Mouse (Mus musculus) embryonic fibroblast, embryonic 13.5 days (primary cell): ENCODE measurements around the gene Tspoap1. TPM values are rescaled to one million over a fixed set of nuclear protein-coding genes. Genes with fewer than 3 reads are reported as not detected.

Experiments used
- H3K27ac ChIP-seq: 2 replicates; pipeline ENCODE4 v1.5.1; 2012; ENCODE audit warnings: low read length, control low read depth, inconsistent platforms; ENCODE audit not compliant: insufficient read depth
- H3K4me1 ChIP-seq: 2 replicates; pipeline ENCODE4 v1.6.1; 2011; ENCODE audit warnings: low read length; ENCODE audit not compliant: control insufficient read depth, insufficient read depth
- H3K4me3 ChIP-seq: 2 replicates; pipeline ENCODE4 v1.5.1; 2011; ENCODE audit warnings: mild to moderate bottlenecking, control low read depth, low read length; ENCODE audit not compliant: insufficient read depth
- CTCF ChIP-seq: IDR thresholded peaks from 2 replicates; pipeline ENCODE4 v1.5.1; 2011; ENCODE audit warnings: mild to moderate bottlenecking, control low read depth, low read length, moderate library complexity, borderline replicate concordance; ENCODE audit not compliant: insufficient read depth
- POLR2A ChIP-seq: IDR thresholded peaks from 2 replicates; pipeline ENCODE4 v1.6.1; 2011; ENCODE audit warnings: low read depth, mild to moderate bottlenecking, control low read depth, low read length, moderate library complexity
- polyA plus RNA-seq: library from polyadenylated mRNA; stranded (reverse); fragments of >200 nt; gene quantifications from 2 replicates; pipeline ENCODE4 v1.2.4, GENCODE M21; 2011; ENCODE audit warnings: low read depth; ENCODE audit not compliant: missing spikeins, insufficient read length

Gene Tspoap1
- polyA plus RNA-seq, 1 experiment, result 1.2 TPM

DNA sequence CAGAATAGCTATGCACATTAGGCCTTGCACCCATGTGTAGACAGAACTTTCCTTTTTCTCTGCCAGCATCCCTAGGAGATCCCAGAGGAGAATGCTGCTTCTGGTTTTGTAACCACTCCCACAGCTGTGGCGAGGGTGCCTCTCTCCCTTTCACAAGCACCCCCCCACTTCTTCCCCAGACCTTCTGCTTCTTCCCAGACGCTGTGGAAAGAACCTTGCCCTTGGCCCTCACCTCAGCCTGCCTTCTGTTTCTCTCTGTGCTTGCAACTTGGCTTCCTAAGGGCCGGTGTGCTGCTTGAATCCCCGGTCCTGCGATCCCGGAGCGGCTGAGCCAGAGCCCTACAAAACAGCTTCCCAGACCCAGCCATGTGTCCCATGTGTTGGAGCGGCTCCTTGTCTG is 9.3 kb upstream of the Tspoap1 start:
- no peak for TF ChIP-seq POLR2A
- TF ChIP-seq CTCF, result no peak
- no peaks in the 10 kb centered on the region; the same call in 1 of the 2 replicates for H3K4me1 ChIP-seq
- no peak overlapping the region for H3K4me3 ChIP-seq
- no peak overlapping the region for H3K27ac ChIP-seq

DNA sequence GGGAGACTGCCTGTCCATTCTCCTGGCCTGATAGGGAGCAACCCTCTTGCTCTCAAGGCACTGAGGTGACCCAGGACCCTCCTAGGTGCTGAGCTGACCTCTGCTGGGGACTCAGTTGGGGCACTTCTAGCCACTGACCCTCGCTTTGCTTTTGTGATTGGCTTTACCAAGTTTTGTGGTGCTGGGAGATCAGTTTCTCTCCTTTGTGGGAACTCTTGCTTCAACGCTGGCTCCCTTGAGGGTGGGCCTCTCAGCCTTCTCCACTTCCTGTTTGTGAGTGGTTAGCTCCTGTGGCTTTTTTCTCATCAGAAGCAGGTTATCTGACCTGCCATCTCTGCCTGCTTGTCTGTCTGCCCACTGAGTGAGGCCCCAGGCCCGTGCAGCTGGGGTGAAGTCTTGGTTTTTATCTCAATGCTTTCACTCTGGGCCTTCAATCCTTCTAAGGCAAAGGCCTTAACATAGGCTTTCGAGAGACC is 8.8 kb upstream of the Tspoap1 start:
- no peak overlapping the region for H3K27ac ChIP-seq
- no peak overlapping the region for H3K4me3 ChIP-seq
- TF ChIP-seq CTCF (no peak), POLR2A (no peak)
- H3K4me1 ChIP-seq, result no peaks in the 10 kb centered on the region; the same call in 1 of the 2 replicates

DNA sequence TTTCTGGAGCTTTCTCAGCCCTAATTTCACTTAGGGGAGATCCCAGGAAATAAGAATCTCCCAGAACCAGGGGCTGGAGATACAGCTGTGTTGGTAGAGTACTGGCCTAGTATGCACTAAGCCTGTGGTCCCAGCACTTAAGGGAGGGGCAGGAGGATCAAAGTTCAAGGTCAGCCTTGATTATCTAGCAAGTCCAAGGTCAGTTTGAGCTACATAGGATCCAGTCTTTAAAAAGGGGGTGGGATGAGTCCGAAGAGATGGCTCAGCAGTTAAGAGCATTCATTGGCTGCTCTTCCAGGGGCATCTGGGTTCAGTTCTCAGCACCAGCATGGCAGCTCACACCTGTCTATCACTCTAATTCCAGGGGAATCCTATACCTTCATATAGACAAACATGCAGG is 8.0 kb upstream of the Tspoap1 start:
- Histone ChIP-seq H3K4me1 (no peaks in the 10 kb centered on the region; the same call in 1 of the 2 replicates), H3K4me3 (no peak overlapping the region), H3K27ac (no peak overlapping the region)
- TF ChIP-seq POLR2A, result no peak
- TF ChIP-seq CTCF, result no peak

DNA sequence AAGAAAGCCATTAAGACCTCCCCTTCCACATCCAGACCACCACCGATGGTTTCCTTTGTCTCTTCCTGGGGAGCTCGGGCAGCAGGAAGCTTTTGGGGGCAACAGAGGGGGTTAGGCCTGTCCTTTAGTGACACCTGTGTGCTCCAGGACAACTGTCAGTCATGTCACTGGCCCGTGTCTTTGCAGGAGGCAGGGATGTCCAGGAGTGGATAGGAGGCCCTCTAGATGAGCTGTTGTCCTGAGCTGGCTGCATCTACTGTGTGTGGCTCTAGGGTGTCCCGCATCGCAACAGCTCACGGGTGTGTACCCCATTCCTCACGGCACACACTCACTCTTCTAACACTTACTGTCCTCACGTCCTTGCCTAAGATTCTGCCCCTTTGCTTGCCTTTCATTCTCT is 7.1 kb upstream of the Tspoap1 start:
- H3K4me3 ChIP-seq, result no peak overlapping the region
- no peak for TF ChIP-seq CTCF
- no peak for TF ChIP-seq POLR2A

DNA sequence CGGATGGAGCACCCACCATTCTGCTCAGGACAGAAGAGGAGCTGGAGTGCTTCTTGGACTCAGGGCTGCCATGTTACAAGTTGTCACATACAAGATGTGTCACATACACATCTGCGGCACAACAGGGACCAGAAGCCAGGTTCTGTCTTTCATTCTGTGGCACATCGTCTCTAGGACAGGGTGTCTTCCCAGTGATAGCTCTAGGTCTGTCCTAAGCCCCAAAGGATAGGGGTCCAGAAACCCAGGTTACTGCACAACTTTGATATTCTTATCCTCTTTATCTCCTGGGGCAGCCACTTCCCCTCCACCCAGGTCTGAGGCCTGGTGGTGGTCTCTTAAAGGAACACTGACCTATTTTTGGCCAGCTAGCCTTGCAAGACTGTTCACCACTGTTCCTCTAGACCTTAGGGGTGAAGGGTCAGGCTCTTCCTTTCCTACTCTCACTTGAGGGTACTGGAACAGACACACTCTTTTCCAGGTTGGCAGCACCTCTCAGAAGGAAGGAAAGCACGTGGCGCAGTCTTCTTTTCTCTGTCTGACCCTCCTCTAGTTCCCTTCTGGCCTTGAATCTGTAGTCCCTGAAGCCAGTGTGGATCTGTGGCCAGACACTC is 6.3 kb upstream of the Tspoap1 start:
- H3K27ac ChIP-seq, result no peak overlapping the region
- no peak for TF ChIP-seq CTCF
- TF ChIP-seq POLR2A, result no peak

More for the DNA sequence above, 7.1 kb upstream of the Tspoap1 start:
- H3K27ac ChIP-seq, result no peak overlapping the region
- H3K4me1 ChIP-seq, result no peaks in the 10 kb centered on the region; the same call in 1 of the 2 replicates

DNA sequence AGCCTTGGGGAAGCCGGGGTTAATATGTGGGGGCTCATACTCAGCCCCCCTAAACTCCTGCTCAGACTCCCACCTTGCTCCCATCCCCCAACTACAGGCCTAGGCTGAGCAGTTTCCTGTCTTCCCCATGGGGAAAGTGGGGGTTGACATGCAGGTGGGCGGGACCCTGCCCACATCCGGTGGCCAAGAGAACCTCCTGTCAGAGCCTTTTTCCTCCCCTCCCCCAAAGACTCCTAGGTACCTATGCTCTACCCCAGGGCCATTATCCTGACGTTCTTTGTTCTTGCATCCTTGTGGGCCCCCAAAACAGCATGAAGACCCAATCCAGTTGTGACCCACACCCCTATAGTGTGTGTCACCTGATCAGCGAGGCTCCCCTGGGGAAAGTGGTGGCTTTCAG is 5.7 kb upstream of the Tspoap1 start:
- no peak overlapping the region for H3K4me3 ChIP-seq
- H3K4me1 ChIP-seq, result no peaks in the 10 kb centered on the region; the same call in 1 of the 2 replicates
- TF ChIP-seq POLR2A (no peak), CTCF (no peak)
- H3K27ac ChIP-seq, result no peak overlapping the region

More for the DNA sequence above, 6.3 kb upstream of the Tspoap1 start:
- H3K4me3 ChIP-seq, result no peak overlapping the region
- no peaks in the 10 kb centered on the region; the same call in 1 of the 2 replicates for H3K4me1 ChIP-seq

DNA sequence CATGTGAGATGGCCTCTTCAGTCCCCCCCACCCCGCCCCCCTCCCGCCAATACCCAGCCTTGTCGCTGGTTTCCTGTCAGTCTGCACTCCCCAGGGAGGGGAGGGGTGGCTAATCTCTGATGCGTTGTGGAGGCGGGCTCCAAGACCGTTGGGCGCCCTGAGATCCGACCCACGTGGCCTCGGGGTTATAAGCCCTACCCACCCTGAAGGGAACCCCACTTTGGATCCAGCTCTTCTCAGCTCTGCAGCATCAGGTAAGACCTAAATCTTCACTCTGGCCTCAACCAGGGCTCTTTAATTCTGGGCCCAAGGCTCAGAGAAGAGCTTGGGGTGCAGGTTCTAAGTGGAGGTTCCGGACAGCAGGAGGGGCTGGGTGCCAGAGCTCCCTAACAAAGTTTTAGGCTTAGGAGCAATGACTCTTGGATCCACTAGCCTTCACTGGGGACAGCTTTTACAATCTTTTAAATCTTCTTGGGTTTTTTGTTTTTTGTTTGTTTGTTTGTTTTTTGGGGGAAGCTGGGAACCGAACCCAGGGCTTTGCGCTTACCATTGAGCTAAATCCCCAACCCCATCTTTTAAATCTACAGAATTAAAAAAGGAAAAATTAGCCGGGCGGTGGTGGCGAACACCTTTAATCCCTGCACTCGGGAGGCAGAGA is 4.9 kb upstream of the Tspoap1 start:
- no peak for TF ChIP-seq CTCF
- no peak for TF ChIP-seq POLR2A
- Histone ChIP-seq H3K4me3 (no peak overlapping the region), H3K4me1 (no peaks in the 10 kb centered on the region), H3K27ac (no peak overlapping the region)

DNA sequence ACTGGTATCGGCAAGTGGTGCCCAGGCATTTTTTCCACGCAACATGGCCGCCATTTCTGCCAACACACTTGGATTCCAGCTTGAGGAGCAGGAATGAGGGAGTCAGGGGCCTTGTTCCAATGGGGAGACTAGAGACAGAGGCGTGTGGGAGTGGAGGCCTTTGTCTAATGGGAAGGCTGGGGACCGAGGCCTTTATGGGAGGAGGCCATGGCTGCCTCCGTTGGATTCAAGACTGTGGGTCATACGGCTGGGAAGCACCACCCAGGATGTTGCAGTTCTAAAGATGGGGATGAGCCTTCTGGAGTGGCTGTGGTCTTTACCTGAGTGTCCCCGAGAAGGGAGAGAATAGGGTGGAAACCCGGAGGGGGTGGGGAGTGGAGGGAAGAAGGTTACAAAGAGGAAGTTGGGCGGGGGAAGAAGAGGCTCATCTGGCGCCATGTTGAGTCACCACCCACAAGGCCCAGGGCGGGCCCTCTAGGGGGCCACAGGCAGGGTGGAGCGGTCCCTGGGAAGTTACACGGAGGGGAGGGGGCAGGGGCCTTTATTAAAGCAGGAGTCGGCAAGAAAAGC is 4.0 kb upstream of the Tspoap1 start:
- H3K4me3 ChIP-seq, result no peak overlapping the region

DNA sequence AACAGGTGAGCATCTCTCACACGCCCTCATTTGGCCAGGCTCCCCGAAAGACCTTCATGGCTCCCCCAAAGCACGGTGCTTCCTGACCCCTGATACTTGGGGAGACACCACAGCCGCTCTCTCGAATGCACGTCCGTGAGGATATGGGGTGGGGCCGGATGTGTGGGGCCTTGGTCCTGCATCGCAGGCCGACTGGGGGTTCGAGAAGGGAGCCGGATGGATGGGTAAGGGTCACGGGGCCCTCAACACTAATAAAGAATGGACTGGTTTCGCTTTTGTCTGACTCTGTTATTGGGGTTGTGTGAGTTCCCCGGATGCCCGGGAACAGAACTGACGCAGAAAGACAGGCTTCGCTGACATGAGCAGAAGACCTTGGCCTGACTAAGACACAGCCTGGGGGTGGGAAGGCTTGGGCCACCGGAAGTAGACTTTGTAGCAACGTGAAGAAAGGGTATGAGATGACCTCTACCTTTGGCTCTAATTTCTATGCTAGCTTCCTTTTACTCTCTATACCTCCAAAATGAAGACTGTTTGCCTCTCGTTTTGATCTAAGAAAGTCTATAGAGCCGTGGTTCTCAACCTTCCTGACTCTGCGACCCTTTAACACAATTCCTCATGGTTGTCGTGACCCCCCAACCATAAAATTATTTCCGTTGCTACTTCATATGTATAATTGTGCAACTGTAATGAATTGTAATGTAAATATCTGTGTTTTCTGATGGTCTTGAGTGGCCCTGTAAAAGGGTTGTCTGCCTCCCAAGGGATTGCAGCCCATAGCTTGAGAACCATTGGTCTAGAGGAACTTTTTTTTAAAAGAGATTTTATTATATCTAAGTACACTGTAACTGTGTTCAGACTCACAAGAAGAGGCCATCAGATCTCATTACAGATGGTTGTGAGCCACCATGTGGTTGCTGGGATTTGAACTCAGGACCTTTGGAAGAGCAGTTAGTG is 3.1 kb upstream of the Tspoap1 start:
- H3K4me1 ChIP-seq, result no peaks in the 10 kb centered on the region
- H3K27ac ChIP-seq, result no peak overlapping the region
- no peak for TF ChIP-seq POLR2A
- no peak overlapping the region for H3K4me3 ChIP-seq

More for the DNA sequence above, 4.0 kb upstream of the Tspoap1 start:
- Histone ChIP-seq H3K27ac (no peak overlapping the region), H3K4me1 (no peaks in the 10 kb centered on the region)
- TF ChIP-seq POLR2A, result no peak
- TF ChIP-seq CTCF, result no peak
